ENCODE assay signal across 8 mouse cellular contexts in the genomic region with DNA sequence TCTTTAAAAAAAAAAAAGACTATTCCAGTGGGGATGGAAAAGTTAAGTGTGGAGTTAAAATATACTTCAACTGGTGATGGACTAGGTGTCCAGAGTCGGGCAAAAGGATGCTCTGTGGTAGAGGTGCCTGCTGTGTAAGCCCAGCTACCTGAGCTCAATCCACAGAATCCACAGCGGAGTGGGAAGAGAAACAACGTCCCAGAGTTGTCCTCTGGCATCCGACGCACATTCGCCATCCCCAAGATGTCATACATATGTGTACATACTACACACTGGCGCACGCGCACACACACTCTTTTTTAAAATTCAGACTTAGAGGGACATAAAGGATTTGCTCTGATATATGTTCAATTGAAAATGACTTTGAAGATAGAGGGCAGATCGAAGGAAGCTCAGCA. TPM values are rescaled to one million over a fixed set of nuclear protein-coding genes. Genes with fewer than 3 reads are reported as not detected.
DNase-seq lines count a peak whose midpoint lies in the region; ATAC-seq and TF ChIP-seq lines count a peak whose summit lies in the region.

No protein-coding gene starts in this region.

- H3K9ac ChIP-seq in kidney, postnatal 0 days (ENCODE audit: low read depth, low read length) = peak overlapping the region; percentile 85; the same call in 1 of the 2 replicates
- H3K9ac ChIP-seq in intestine, embryonic 16.5 days (ENCODE audit: low read depth, low read length) = peak overlapping the region; percentile 86
- H3K9ac ChIP-seq in neural tube, embryonic 12.5 days = peak overlapping the region; percentile 67

- H3K4me2 ChIP-seq in kidney, postnatal 0 days (ENCODE audit: low read length) = peak overlapping the region; percentile 75
- peak overlapping the region; percentile 70 for H3K4me2 ChIP-seq in intestine, embryonic 16.5 days (ENCODE audit: low read depth, low read length)
- H3K4me2 ChIP-seq in neural tube, embryonic 12.5 days (replicated peaks) = peak overlapping the region; percentile 90

- no peak for ATAC-seq in kidney, postnatal 0 days (replicated peaks; ENCODE audit: low FRiP score, low read depth)
- no peak for ATAC-seq in intestine, embryonic 16.5 days
- no peak for ATAC-seq in neural tube, embryonic 12.5 days (ENCODE audit: low FRiP score, low read depth)

- H3K4me1 ChIP-seq in kidney, postnatal 0 days (replicated peaks; ENCODE audit: insufficient read depth, low read length) = no peaks in the 10 kb centered on the region
- H3K4me1 ChIP-seq in embryonic facial prominence, embryonic 10.5 days = peaks cover 30% of the 10 kb centered on the region
- peaks cover 20% of the 10 kb centered on the region for H3K4me1 ChIP-seq in intestine, embryonic 16.5 days (ENCODE audit: control insufficient read depth, insufficient read depth, low read length)
- peaks cover 17% of the 10 kb centered on the region for H3K4me1 ChIP-seq in neural tube, embryonic 12.5 days

- H3K4me3 ChIP-seq in kidney, postnatal 0 days (replicated peaks; ENCODE audit: low read depth, low read length) = peak overlapping the region; percentile 81; the same call in 1 of the 2 replicates
- H3K4me3 ChIP-seq in embryonic facial prominence, embryonic 10.5 days = peak overlapping the region; percentile 83
- H3K4me3 ChIP-seq in intestine, embryonic 16.5 days (ENCODE audit: low read length) = peak overlapping the region; percentile 93
- peak overlapping the region; percentile 79 for H3K4me3 ChIP-seq in neural tube, embryonic 12.5 days

- no peaks in the 10 kb centered on the region for H3K9me3 ChIP-seq in kidney, postnatal 0 days (replicated peaks; ENCODE audit: low read length)
- H3K9me3 ChIP-seq in embryonic facial prominence, embryonic 10.5 days = no peaks in the 10 kb centered on the region
- H3K9me3 ChIP-seq in intestine, embryonic 16.5 days (ENCODE audit: control insufficient read depth, low read length) = no peaks in the 10 kb centered on the region
- no peaks in the 10 kb centered on the region for H3K9me3 ChIP-seq in neural tube, embryonic 12.5 days

- H3K36me3 ChIP-seq in kidney, postnatal 0 days (ENCODE audit: insufficient read depth, low read length) = no peaks in the 10 kb centered on the region
- peaks cover 22% of the 10 kb centered on the region for H3K36me3 ChIP-seq in embryonic facial prominence, embryonic 10.5 days (replicated peaks)
- no peaks in the 10 kb centered on the region for H3K36me3 ChIP-seq in intestine, embryonic 16.5 days (ENCODE audit: control insufficient read depth, insufficient read depth, low read length)
- H3K36me3 ChIP-seq in neural tube, embryonic 12.5 days = no peaks in the 10 kb centered on the region

- TF ChIP-seq CTCF in kidney, postnatal 0 days (IDR thresholded peaks at IDR 0.05; ENCODE audit: low read depth) = no peak

- DNase-seq in kidney, postnatal 0 days (ENCODE audit: low spot score) = no peak
- DNase-seq in kidney, postnatal 36 days = no peak
- no peak for DNase-seq in embryonic facial prominence, embryonic 10.5 days (ENCODE audit: low spot score)
- no peak for DNase-seq in adrenal gland, postnatal 25 days
- no peak for DNase-seq in natural killer cell, adult 2 months (ENCODE audit: low spot score in 2 of 2)
- DNase-seq in kidney, adult 11 months = no peak

- 39% methylated on average over 10 of the region's 10 CpGs for WGBS in kidney, postnatal 0 days
- 56% methylated on average over 10 of the region's 10 CpGs for WGBS in embryonic facial prominence, embryonic 10.5 days
- 28% methylated on average over 10 of the region's 10 CpGs for WGBS in intestine, embryonic 16.5 days
- 48% methylated on average over 10 of the region's 10 CpGs for WGBS in neural tube, embryonic 12.5 days

- H3K27me3 ChIP-seq in kidney, postnatal 0 days (ENCODE audit: insufficient read depth, low read length) = no peaks in the 10 kb centered on the region
- no peaks in the 10 kb centered on the region for H3K27me3 ChIP-seq in embryonic facial prominence, embryonic 10.5 days (replicated peaks; ENCODE audit: low read depth, poor library complexity, severe bottlenecking)
- H3K27me3 ChIP-seq in intestine, embryonic 16.5 days (replicated peaks; ENCODE audit: control insufficient read depth, insufficient read depth, low read length) = no peaks in the 10 kb centered on the region
- no peaks in the 10 kb centered on the region for H3K27me3 ChIP-seq in neural tube, embryonic 12.5 days (replicated peaks)

- H3K27ac ChIP-seq in kidney, postnatal 0 days = no peak overlapping the region
- no peak overlapping the region for H3K27ac ChIP-seq in embryonic facial prominence, embryonic 10.5 days (replicated peaks)
- no peak overlapping the region for H3K27ac ChIP-seq in intestine, embryonic 16.5 days (ENCODE audit: low read length)
- no peak overlapping the region for H3K27ac ChIP-seq in neural tube, embryonic 12.5 days

RNA-seq across cellular contexts. Expression of a gene that starts 0.9 kb away (rescaled TPM):
- 70.7 and 85.2 TPM in 2 replicates for polyA plus RNA-seq in kidney, postnatal 0 days (2015; fragmentation: Nextera tagmentation; extraction: Ambion mirVana)
- 192 and 201 TPM in 2 replicates for polyA plus RNA-seq in embryonic facial prominence, embryonic 10.5 days (2016; fragmentation: Nextera tagmentation; extraction: Ambion mirVana)
- 82.8 and 91.9 TPM in 2 replicates for polyA plus RNA-seq in intestine, embryonic 16.5 days (2015; fragmentation: Nextera tagmentation; extraction: Ambion mirVana)
- 95.9 and 103 TPM in 2 replicates for polyA plus RNA-seq in neural tube, embryonic 12.5 days (2016; fragmentation: Nextera tagmentation; extraction: Ambion mirVana)
- 45.4 and 59.6 TPM in 2 replicates for total RNA-seq in adrenal gland, postnatal 25 days (2021)

RNA-seq across cellular contexts. Expression of a gene that starts 1.0 kb away (rescaled TPM):
- polyA plus RNA-seq in kidney, postnatal 0 days (2015; fragmentation: Nextera tagmentation; extraction: Ambion mirVana) = 9.0 and 9.8 TPM in 2 replicates
- 18.2 TPM in 2 replicates for polyA plus RNA-seq in embryonic facial prominence, embryonic 10.5 days (2016; fragmentation: Nextera tagmentation; extraction: Ambion mirVana)
- 7.2 and 8.2 TPM in 2 replicates for polyA plus RNA-seq in intestine, embryonic 16.5 days (2015; fragmentation: Nextera tagmentation; extraction: Ambion mirVana)
- 13.5 and 15.1 TPM in 2 replicates for polyA plus RNA-seq in neural tube, embryonic 12.5 days (2016; fragmentation: Nextera tagmentation; extraction: Ambion mirVana)
- 7.0 and 9.3 TPM in 2 replicates for total RNA-seq in adrenal gland, postnatal 25 days (2021)
